Mouse (Mus musculus): ENCODE data around the gene Gm1123. TPM values are rescaled to one million over a fixed set of nuclear protein-coding genes. Genes with fewer than 3 reads are reported as not detected.

Gm1123 gene
- polyA plus RNA-seq, 1 experiment from 2014 or later = 2.8 TPM

DNA sequence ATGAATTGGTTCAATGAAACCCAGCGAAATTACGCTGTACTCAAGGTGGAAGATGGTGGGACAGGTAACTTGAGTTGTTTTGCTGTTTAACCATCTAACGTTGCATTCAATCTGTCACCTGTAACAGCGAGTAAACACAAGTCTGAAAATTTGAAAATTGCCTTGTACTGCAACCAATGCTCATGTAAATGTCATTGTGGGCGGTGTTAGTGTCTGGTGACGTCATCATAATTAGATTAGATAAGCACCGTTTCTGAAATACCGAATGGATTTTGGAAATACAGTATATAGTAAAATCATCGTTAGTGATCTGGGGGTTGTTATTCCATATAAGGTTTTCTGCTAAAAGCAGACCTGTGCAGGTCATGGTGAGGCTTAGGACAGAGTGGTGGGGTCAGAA is 48.4 kb downstream of the Gm1123 start:
- no peak for DNase-seq (ENCODE audit: low spot score)
- no peak overlapping the region for H3K27ac ChIP-seq (ENCODE audit: low read depth)
- 50% methylated on average over 9 of the region's 9 CpGs for WGBS
- peaks cover 14% of the 10 kb centered on the region; the same call in 1 of the 2 replicates for H3K27me3 ChIP-seq (replicated peaks; ENCODE audit: control insufficient read depth, insufficient read depth, low read length)
- H3K4me2 ChIP-seq (ENCODE audit: low read length) = peak overlapping the region; percentile 63
- no peak for ATAC-seq (replicated peaks; ENCODE audit: low FRiP score, low TSS enrichment, low read depth)
- no peaks in the 10 kb centered on the region for H3K36me3 ChIP-seq (ENCODE audit: control insufficient read depth, insufficient read depth, low read length)
- peak overlapping the region; percentile 72 for H3K4me3 ChIP-seq (ENCODE audit: low read depth, low read length)
- peaks cover 5% of the 10 kb centered on the region; the same call in 1 of the 2 replicates for H3K4me1 ChIP-seq (replicated peaks; ENCODE audit: control insufficient read depth, insufficient read depth, low read length)
- no peaks in the 10 kb centered on the region for H3K9me3 ChIP-seq (ENCODE audit: control insufficient read depth, low read length)
- no peak overlapping the region for H3K9ac ChIP-seq (ENCODE audit: low read length)

DNA sequence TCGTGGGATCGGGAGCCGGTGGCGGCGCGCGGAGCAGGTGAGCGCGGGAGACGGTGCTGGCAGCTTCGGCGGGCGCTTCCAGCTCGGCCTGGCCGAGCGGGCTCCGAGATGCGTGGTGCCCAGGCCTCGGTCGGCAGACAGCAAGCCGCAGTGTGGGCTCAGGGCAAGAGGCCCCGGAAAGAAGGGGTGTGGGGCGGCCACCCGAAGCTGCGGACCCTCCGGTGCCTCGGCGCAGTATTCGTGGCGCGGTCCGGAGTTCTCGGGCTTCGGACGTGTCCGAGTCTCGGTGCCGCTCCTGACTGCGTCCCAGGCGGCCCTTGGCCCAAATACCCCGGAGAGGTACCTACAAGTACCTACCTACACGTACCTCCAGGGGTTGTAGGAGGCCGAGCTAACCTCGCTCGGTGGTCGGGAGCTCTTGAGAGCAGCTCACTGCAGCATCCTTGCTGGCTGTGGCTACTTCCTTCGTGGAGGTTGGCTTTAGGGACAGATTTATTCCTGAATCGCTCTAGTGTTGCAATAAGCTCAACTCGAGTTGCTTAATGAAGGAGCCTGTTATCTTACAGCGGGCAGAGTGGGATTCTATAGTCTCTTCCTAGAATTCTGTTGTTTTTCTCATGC is 48.9 kb downstream of the Gm1123 start:
- ATAC-seq (replicated peaks; ENCODE audit: low FRiP score, low TSS enrichment, low read depth) = peak; percentile 78
- H3K4me3 ChIP-seq (ENCODE audit: low read depth, low read length) = peak overlapping the region; percentile 72
- peak overlapping the region; percentile 75 for H3K9ac ChIP-seq (ENCODE audit: low read length)
- no peaks in the 10 kb centered on the region for H3K9me3 ChIP-seq (ENCODE audit: control insufficient read depth, low read length)
- no peak for DNase-seq (ENCODE audit: low spot score)
- WGBS = under 1% methylated on average over 50 of the region's 50 CpGs
- no peak overlapping the region for H3K27ac ChIP-seq (ENCODE audit: low read depth)
- H3K36me3 ChIP-seq (ENCODE audit: control insufficient read depth, insufficient read depth, low read length) = no peaks in the 10 kb centered on the region
- peaks cover 14% of the 10 kb centered on the region; the same call in 1 of the 2 replicates for H3K27me3 ChIP-seq (replicated peaks; ENCODE audit: control insufficient read depth, insufficient read depth, low read length)
- peak overlapping the region; percentile 63 for H3K4me2 ChIP-seq (ENCODE audit: low read length)
- H3K4me1 ChIP-seq (replicated peaks; ENCODE audit: control insufficient read depth, insufficient read depth, low read length) = peaks cover 5% of the 10 kb centered on the region; the same call in 1 of the 2 replicates

DNA sequence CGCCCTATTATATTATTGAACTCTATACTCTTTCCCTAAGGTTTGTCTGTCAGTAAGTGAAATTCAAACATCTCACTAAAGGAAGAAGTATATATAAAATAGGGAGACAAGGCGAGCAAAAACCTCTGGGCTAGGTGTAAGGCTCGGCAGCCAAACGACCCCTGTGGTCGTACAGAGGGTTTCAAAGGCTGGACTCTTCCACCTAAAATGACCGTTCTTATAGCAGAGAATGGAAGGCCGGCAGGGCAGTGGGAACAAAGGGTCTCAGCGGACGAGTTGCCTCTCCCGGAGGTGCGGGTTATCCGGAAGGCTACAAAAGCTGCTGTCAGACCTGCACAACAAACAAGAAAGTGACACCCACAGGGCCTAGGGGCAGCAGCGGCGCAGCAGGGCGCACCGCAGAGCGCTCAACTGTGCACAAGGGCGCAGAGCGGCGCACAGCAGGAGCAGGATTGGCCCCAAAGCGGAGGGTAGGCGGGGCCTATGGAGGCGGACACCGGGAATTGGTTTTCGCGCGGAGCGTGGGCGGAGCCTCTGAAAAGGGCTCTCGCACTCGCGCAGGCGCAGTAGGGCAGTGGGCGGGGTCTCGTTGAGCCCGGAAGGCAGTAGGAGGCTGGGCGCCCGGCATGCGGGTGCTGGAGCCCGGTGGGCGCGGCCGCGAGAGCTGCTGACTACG is 49.6 kb downstream of the Gm1123 start, which contains the start of gene Faim:
Faim (plus strand) TSS at position 574 of the 676 bp plus-strand sequence.
- Histone ChIP-seq H3K4me1 (replicated peaks; ENCODE audit: control insufficient read depth, insufficient read depth, low read length) (peaks cover 5% of the 10 kb centered on the region; the same call in 1 of the 2 replicates), H3K4me3 (ENCODE audit: low read depth, low read length) (peak within 1 kb of the TSS; percentile 72), H3K9me3 (ENCODE audit: control insufficient read depth, low read length) (no peaks in the 10 kb centered on the region), H3K27ac (ENCODE audit: low read depth) (no peak within 1 kb of the TSS), H3K4me2 (ENCODE audit: low read length) (peak within 1 kb of the TSS; percentile 63), H3K27me3 (replicated peaks; ENCODE audit: control insufficient read depth, insufficient read depth, low read length) (peaks cover 14% of the 10 kb centered on the region; the same call in 1 of the 2 replicates), H3K36me3 (ENCODE audit: control insufficient read depth, insufficient read depth, low read length) (no peaks in the 10 kb centered on the region), H3K9ac (ENCODE audit: low read length) (peak within 1 kb of the TSS; percentile 75)
- DNase-seq (ENCODE audit: low spot score) = peak; percentile 100
- ATAC-seq (replicated peaks; ENCODE audit: low FRiP score, low TSS enrichment, low read depth) = peak; percentile 98
- WGBS = 2% methylated on average over 45 of the region's 45 CpGs

GRCm38 (mm10) chr9:98979431-98980416 is 55.8 kb downstream of the Gm1123 start:
- H3K4me2 ChIP-seq (ENCODE audit: low read length) = peak overlapping the region; percentile 40
- no peaks in the 10 kb centered on the region for H3K4me1 ChIP-seq (replicated peaks; ENCODE audit: control insufficient read depth, insufficient read depth, low read length)
- DNase-seq (ENCODE audit: low spot score) = peak; percentile 92
- peaks cover 39% of the 10 kb centered on the region for H3K27me3 ChIP-seq (replicated peaks; ENCODE audit: control insufficient read depth, insufficient read depth, low read length)
- WGBS = 6% methylated on average over 29 of the region's 29 CpGs
- no peak overlapping the region for H3K9ac ChIP-seq (ENCODE audit: low read length)
- ATAC-seq (replicated peaks; ENCODE audit: low FRiP score, low TSS enrichment, low read depth) = peak; percentile 79
- no peaks in the 10 kb centered on the region for H3K36me3 ChIP-seq (ENCODE audit: control insufficient read depth, insufficient read depth, low read length)
- H3K27ac ChIP-seq (ENCODE audit: low read depth) = no peak overlapping the region
- no peaks in the 10 kb centered on the region for H3K9me3 ChIP-seq (ENCODE audit: control insufficient read depth, low read length)
- H3K4me3 ChIP-seq (ENCODE audit: low read depth, low read length) = peak overlapping the region; percentile 23

- H3K27me3 ChIP-seq (replicated peaks; ENCODE audit: control insufficient read depth, insufficient read depth, low read length) = peaks cover 57% of the 10 kb centered on the region
- no peak overlapping the region for H3K4me2 ChIP-seq (ENCODE audit: low read length)
- ATAC-seq (replicated peaks; ENCODE audit: low FRiP score, low TSS enrichment, low read depth) (no peak), DNase-seq (ENCODE audit: low spot score) (no peak)
- no peaks in the 10 kb centered on the region for H3K36me3 ChIP-seq (ENCODE audit: control insufficient read depth, insufficient read depth, low read length)
- H3K4me1 ChIP-seq (replicated peaks; ENCODE audit: control insufficient read depth, insufficient read depth, low read length) = no peaks in the 10 kb centered on the region
- H3K4me3 ChIP-seq (ENCODE audit: low read depth, low read length) = no peak overlapping the region
- no peak overlapping the region for H3K27ac ChIP-seq (ENCODE audit: low read depth)
- WGBS = 43% methylated on average over 5 of the region's 5 CpGs
- no peak overlapping the region for H3K9ac ChIP-seq (ENCODE audit: low read length)
- H3K9me3 ChIP-seq (ENCODE audit: control insufficient read depth, low read length) = no peaks in the 10 kb centered on the region
Measured at GRCm38 (mm10) chr9:98976520-98976919, 59.0 kb downstream of the Gm1123 start.

DNA sequence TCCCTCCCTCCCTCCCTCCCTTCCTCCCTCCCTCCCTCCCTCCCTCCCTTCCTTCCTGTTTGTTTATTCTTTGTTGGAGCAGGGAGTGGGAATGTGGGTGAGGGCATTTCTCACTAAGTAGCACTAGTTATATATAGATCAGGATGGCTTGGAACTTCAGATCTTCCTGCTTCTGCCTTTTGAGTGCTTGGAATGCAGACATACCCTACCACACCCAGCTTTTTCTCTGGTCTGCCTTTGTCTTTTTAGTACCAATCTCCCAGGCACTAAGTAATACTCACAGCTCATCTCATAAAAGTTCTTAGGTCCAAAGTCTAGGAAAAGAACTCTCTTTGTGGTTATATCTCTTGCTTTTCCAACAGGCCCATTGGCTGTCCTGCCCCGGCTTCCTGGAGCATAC is 59.4 kb downstream of the Gm1123 start:
- Histone ChIP-seq H3K36me3 (ENCODE audit: control insufficient read depth, insufficient read depth, low read length) (no peaks in the 10 kb centered on the region), H3K27me3 (replicated peaks; ENCODE audit: control insufficient read depth, insufficient read depth, low read length) (peaks cover 62% of the 10 kb centered on the region), H3K4me1 (replicated peaks; ENCODE audit: control insufficient read depth, insufficient read depth, low read length) (no peaks in the 10 kb centered on the region), H3K9me3 (ENCODE audit: control insufficient read depth, low read length) (0 out of 2 replicates have a peak, but pooled peaks cover under 1% of the 10 kb centered on the region), H3K4me2 (ENCODE audit: low read length) (no peak overlapping the region), H3K9ac (ENCODE audit: low read length) (no peak overlapping the region), H3K27ac (ENCODE audit: low read depth) (no peak overlapping the region), H3K4me3 (ENCODE audit: low read depth, low read length) (no peak overlapping the region)
- no peak for ATAC-seq (replicated peaks; ENCODE audit: low FRiP score, low TSS enrichment, low read depth)
- no peak for DNase-seq (ENCODE audit: low spot score)
- WGBS = 88% methylated on average over 1 of the region's 1 CpGs

GRCm38 (mm10) chr9:98974898-98975297 is 60.6 kb downstream of the Gm1123 start:
- H3K4me1 ChIP-seq (replicated peaks; ENCODE audit: control insufficient read depth, insufficient read depth, low read length) = no peaks in the 10 kb centered on the region
- H3K4me3 ChIP-seq (ENCODE audit: low read depth, low read length) = no peak overlapping the region
- no peaks in the 10 kb centered on the region for H3K36me3 ChIP-seq (ENCODE audit: control insufficient read depth, insufficient read depth, low read length)
- peaks cover 8% of the 10 kb centered on the region for H3K9me3 ChIP-seq (ENCODE audit: control insufficient read depth, low read length)
- H3K27me3 ChIP-seq (replicated peaks; ENCODE audit: control insufficient read depth, insufficient read depth, low read length) = peaks cover 74% of the 10 kb centered on the region
- no peak for ATAC-seq (replicated peaks; ENCODE audit: low FRiP score, low TSS enrichment, low read depth)
- H3K9ac ChIP-seq (ENCODE audit: low read length) = no peak overlapping the region
- WGBS = 31% methylated on average over 2 of the region's 2 CpGs
- no peak overlapping the region for H3K27ac ChIP-seq (ENCODE audit: low read depth)
- no peak for DNase-seq (ENCODE audit: low spot score)
- no peak overlapping the region for H3K4me2 ChIP-seq (ENCODE audit: low read length)

- Histone ChIP-seq H3K4me1 (replicated peaks; ENCODE audit: control insufficient read depth, insufficient read depth, low read length) (no peaks in the 10 kb centered on the region), H3K4me3 (ENCODE audit: low read depth, low read length) (peak overlapping the region; percentile 27; the same call in 1 of the 2 replicates), H3K9me3 (ENCODE audit: control insufficient read depth, low read length) (peaks cover 8% of the 10 kb centered on the region), H3K9ac (ENCODE audit: low read length) (no peak overlapping the region), H3K27ac (ENCODE audit: low read depth) (no peak overlapping the region), H3K27me3 (replicated peaks; ENCODE audit: control insufficient read depth, insufficient read depth, low read length) (peaks cover 85% of the 10 kb centered on the region), H3K4me2 (ENCODE audit: low read length) (peak overlapping the region; percentile 50), H3K36me3 (ENCODE audit: control insufficient read depth, insufficient read depth, low read length) (no peaks in the 10 kb centered on the region)
- ATAC-seq (replicated peaks; ENCODE audit: low FRiP score, low TSS enrichment, low read depth) (no peak), DNase-seq (ENCODE audit: low spot score) (no peak)
- 7% methylated on average over 7 of the region's 7 CpGs for WGBS
Measured at GRCm38 (mm10) chr9:98973561-98973960, 62.0 kb downstream of the Gm1123 start.
